Mouse (Mus musculus) liver, postnatal 0 days (tissue): ENCODE results near the gene Ms4a18. TPM values are rescaled to one million over a fixed set of nuclear protein-coding genes. Genes with fewer than 3 reads are reported as not detected.

ENCODE experiments used
- ATAC-seq: fragments of 200-750 bp; cut with Nextera tagmentation; 2 replicates; pipeline ENCODE4 v1.8.0; 2017; ENCODE audit warnings: mild to moderate bottlenecking, moderate library complexity
- DNase-seq: peaks from one replicate; pipeline ENCODE4 v3.0.0-alpha.2; 2016
- H3K27ac ChIP-seq: fragments of 300-500 bp; sonication (generic); 2 replicates; pipeline ENCODE4 v1.5.1; 2014; ENCODE audit warnings: antibody characterized with exemption, moderate library complexity, mild to moderate bottlenecking, low read depth
- H3K27me3 ChIP-seq: fragments of 300-500 bp; sonication (generic); 2 replicates; pipeline ENCODE4 v1.6.1; 2014; ENCODE audit warnings: low read length, control low read depth, mixed read lengths; ENCODE audit not compliant: insufficient read depth
- H3K36me3 ChIP-seq: fragments of 300-500 bp; sonication (generic); replicated peaks from 2 replicates; pipeline ENCODE4 v1.6.1; 2014; ENCODE audit warnings: mild to moderate bottlenecking, control low read depth, low read length, moderate library complexity, mixed read lengths; ENCODE audit not compliant: insufficient read depth
- H3K4me1 ChIP-seq: fragments of 300-500 bp; sonication (generic); 2 replicates; pipeline ENCODE4 v1.6.1; 2014; ENCODE audit warnings: antibody characterized with exemption, mild to moderate bottlenecking, control low read depth; ENCODE audit not compliant: insufficient read depth
- H3K4me2 ChIP-seq: fragments of 300-500 bp; sonication (generic); 2 replicates; pipeline ENCODE4 v1.6.1; 2014; ENCODE audit warnings: low read depth, mild to moderate bottlenecking, low read length, moderate library complexity, mixed read lengths
- H3K4me3 ChIP-seq: fragments of 300-500 bp; sonication (generic); 2 replicates; pipeline ENCODE4 v1.5.1; 2014; ENCODE audit warnings: low read depth, low read length
- H3K9ac ChIP-seq: fragments of 300-500 bp; sonication (generic); replicated peaks from 2 replicates; pipeline ENCODE4 v1.6.1; 2014; ENCODE audit warnings: mild to moderate bottlenecking, moderate library complexity
- H3K9me3 ChIP-seq: fragments of 300-500 bp; sonication (generic); 2 replicates; pipeline ENCODE4 v1.6.1; 2016; ENCODE audit warnings: mild to moderate bottlenecking, control low read depth, low read length, mixed read lengths
- CTCF ChIP-seq: sonication (generic); IDR thresholded peaks from 2 replicates; pipeline ENCODE4 v1.5.1; 2016; ENCODE audit warnings: antibody characterized with exemption, low read depth
- EP300 ChIP-seq: IDR thresholded peaks from 2 replicates; pipeline ENCODE4 v1.6.1; 2016; ENCODE audit warnings: antibody characterized with exemption, low read depth, mild to moderate bottlenecking
- WGBS: fragments of 180-500 bp; shearing (Covaris S2); extraction: QIAGEN DNeasy Blood & Tissue Kit; methylation state at CpG from one replicate; pipeline ENCODE4 v1.1.7; 2014; ENCODE audit not compliant: insufficient replicate concordance; 5-methylcytosine and 5-hydroxymethylcytosine counted together
- polyA plus RNA-seq: library from polyadenylated mRNA; unstranded; fragments of >200 nt; fragmentation: Nextera tagmentation; extraction: Ambion mirVana; gene quantifications from 2 replicates; pipeline ENCODE4 v1.2.1, GENCODE M21; 2015

Gene Ms4a18
- polyA plus RNA-seq, 1 experiment from 2014 or later = not detected

DNA sequence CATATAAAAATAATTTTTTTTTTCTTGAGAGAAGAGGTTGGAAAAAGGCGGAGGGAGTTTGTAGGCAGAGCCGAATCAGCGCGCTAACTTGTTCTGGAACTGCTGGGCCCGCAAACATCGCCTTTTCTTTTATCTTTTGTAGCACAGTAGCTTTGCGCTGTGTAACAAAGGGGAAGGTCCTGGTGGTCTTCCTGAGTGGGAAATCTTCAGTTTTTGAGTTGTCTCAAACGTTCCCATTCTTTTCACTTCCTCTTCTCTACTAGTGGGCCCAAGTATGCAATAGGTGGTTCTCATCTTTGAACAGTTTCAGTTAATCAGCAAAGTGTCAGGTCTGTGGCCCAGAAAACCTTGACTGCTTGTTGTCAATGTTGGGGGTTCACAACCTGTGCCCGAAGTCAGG, 68.3 kb downstream of the Ms4a18 start:
- DNase-seq (no peak), ATAC-seq (no peak; the same call in 1 of the 2 replicates)
- Histone ChIP-seq H3K27me3 (peaks cover 3% of the 10 kb centered on the region; the same call in 1 of the 2 replicates), H3K27ac (peak overlapping the region; percentile 55; the same call in 1 of the 2 replicates), H3K36me3 (peaks cover 7% of the 10 kb centered on the region), H3K4me1 (peaks cover 24% of the 10 kb centered on the region), H3K9me3 (no peaks in the 10 kb centered on the region), H3K4me2 (peak overlapping the region; percentile 93), H3K9ac (peak overlapping the region; percentile 53), H3K4me3 (peak overlapping the region; percentile 75)
- TF ChIP-seq EP300 = no peak
- TF ChIP-seq CTCF = no peak
- WGBS = 31% methylated on average over 9 of the region's 9 CpGs

DNA sequence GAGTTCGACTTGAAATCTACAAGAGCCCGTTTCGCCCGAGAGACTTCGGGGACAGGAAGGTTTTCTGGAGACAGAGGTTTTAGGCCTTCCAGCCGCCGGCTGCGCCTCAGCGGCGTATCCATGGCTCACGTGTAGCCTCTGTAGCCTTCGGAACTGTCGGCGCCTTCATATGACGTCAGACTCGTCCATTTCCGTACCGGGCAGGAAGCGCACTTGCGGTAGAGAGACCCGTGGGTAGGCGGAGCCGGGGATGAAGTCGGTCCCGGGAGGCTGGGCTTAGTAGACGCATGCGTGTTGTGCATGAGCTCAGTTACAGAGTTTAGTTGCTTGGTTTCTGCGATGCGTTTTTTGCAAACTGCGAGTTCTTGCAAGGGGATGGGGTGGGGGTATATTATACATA, 68.7 kb downstream of the Ms4a18 start, which contains the start of gene Ccdc86:
Ccdc86 (minus strand) TSS at position 155 of the 400 bp plus-strand sequence.
- peak within 1 kb of the TSS; percentile 90 for H3K9ac ChIP-seq
- ATAC-seq (peak; percentile 98), DNase-seq (peak; percentile 98)
- peak within 1 kb of the TSS; percentile 93 for H3K4me2 ChIP-seq
- H3K27me3 ChIP-seq = peaks cover 3% of the 10 kb centered on the region; the same call in 1 of the 2 replicates
- peaks cover 10% of the 10 kb centered on the region for H3K36me3 ChIP-seq
- WGBS = under 1% methylated on average over 30 of the region's 30 CpGs
- H3K9me3 ChIP-seq = no peaks in the 10 kb centered on the region
- H3K4me3 ChIP-seq = peak within 1 kb of the TSS; percentile 75
- peak within 1 kb of the TSS; percentile 73 for H3K27ac ChIP-seq
- H3K4me1 ChIP-seq = peaks cover 24% of the 10 kb centered on the region
- TF ChIP-seq CTCF (no peak), EP300 (no peak; the same call in 1 of the 2 replicates)

DNA sequence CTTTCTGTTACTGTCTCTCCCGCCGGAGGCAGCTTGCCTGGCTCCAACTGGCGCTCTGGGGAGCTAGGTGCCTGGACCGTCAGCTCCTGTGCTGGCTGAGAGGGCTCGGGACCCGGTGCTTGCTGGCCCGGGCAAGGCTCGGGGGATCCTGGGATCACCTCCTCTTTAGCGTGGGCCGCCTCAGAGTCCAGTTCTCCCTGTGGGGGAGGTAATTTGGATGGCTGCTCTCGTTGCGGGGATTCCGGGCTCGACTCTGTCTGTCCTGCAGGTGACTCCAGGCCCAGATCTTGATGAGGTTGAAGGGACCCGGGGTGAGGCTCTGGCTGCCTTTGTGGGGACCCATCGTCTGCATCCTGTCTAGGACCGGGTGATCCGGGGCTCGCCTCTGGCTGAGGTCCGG, 69.4 kb downstream of the Ms4a18 start:
- Histone ChIP-seq H3K27me3 (peaks cover 3% of the 10 kb centered on the region; the same call in 1 of the 2 replicates), H3K4me3 (peak overlapping the region; percentile 75), H3K36me3 (peaks cover 17% of the 10 kb centered on the region), H3K9me3 (no peaks in the 10 kb centered on the region), H3K9ac (peak overlapping the region; percentile 90), H3K27ac (peak overlapping the region; percentile 73), H3K4me1 (peaks cover 24% of the 10 kb centered on the region), H3K4me2 (peak overlapping the region; percentile 93)
- 0% methylated on average over 20 of the region's 20 CpGs for WGBS
- no peak for TF ChIP-seq EP300
- no peak for TF ChIP-seq CTCF
- DNase-seq (peak; percentile 43), ATAC-seq (no peak; the same call in none of the 2 replicates)

DNA sequence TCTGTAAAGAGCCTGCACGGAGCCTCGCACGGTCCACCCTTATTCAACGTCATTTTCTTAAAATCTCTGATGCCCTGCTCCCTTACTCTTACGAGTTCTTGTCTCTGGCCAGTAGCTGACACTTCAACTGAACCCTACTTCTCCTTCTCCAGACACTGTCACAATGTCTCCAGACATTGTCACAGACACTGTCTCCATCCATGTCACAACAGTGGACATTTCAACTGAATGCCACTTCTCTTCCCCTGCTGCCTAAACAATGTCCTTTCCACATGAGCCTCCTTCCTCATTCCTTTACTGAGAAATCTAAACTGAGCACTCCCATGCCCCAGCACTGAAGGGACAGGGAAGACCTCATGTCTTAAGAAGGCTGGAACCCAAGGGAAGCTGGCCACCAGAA, 70.6 kb downstream of the Ms4a18 start:
- Histone ChIP-seq H3K4me1 (peaks cover 24% of the 10 kb centered on the region), H3K4me3 (peak overlapping the region; percentile 75), H3K9me3 (no peaks in the 10 kb centered on the region), H3K27me3 (no peaks in the 10 kb centered on the region), H3K4me2 (peak overlapping the region; percentile 93), H3K9ac (peak overlapping the region; percentile 90), H3K36me3 (peaks cover 29% of the 10 kb centered on the region), H3K27ac (peak overlapping the region; percentile 73)
- no peak for TF ChIP-seq CTCF
- 76% methylated on average over 5 of the region's 5 CpGs for WGBS
- ATAC-seq = no peak
- DNase-seq = no peak

Other genes with a start within 250 kb of the Ms4a18 start
- 0.11 TPM in 1 of 2 replicates, not detected in the other for gene Cd6, start 188.0 kb downstream of the Ms4a18 start, polyA plus RNA-seq
- 4.2 and 4.4 TPM in 2 replicates for gene Slc15a3, start 178.3 kb downstream of the Ms4a18 start, polyA plus RNA-seq
- 2.0 and 2.1 TPM in 2 replicates for gene Tmem132a, start 148.1 kb downstream of the Ms4a18 start, polyA plus RNA-seq
- 12.8 and 13.2 TPM in 2 replicates for gene Tmem109, start 136.0 kb downstream of the Ms4a18 start, polyA plus RNA-seq
- gene Prpf19, start 122.8 kb downstream of the Ms4a18 start, polyA plus RNA-seq = 10.2 and 12.7 TPM in 2 replicates
- gene Zp1, start 97.4 kb downstream of the Ms4a18 start, polyA plus RNA-seq = not detected in 2 replicates
- not detected in 2 replicates for gene Ptgdr2, start 80.9 kb downstream of the Ms4a18 start, polyA plus RNA-seq
- gene Ccdc86, start 68.8 kb downstream of the Ms4a18 start, polyA plus RNA-seq = 11.6 and 12.4 TPM in 2 replicates
- gene Ms4a10, start 43.4 kb downstream of the Ms4a18 start, polyA plus RNA-seq = not detected in 2 replicates
- gene Ms4a15, start 24.8 kb downstream of the Ms4a18 start, polyA plus RNA-seq = not detected in 2 replicates
- gene Ms4a8a, start 63.1 kb upstream of the Ms4a18 start, polyA plus RNA-seq = 0.13 and 0.26 TPM in 2 replicates
- gene 1700017D01Rik, start 112.8 kb upstream of the Ms4a18 start, polyA plus RNA-seq = not detected in 2 replicates
- gene 1700025F22Rik, start 147.3 kb upstream of the Ms4a18 start, polyA plus RNA-seq = not detected in 2 replicates
- not detected in 2 replicates for gene Ms4a13, start 178.7 kb upstream of the Ms4a18 start, polyA plus RNA-seq
- gene Ms4a12, start 214.4 kb upstream of the Ms4a18 start, polyA plus RNA-seq = not detected in 2 replicates
- gene Ms4a1, start 248.2 kb upstream of the Ms4a18 start, polyA plus RNA-seq = 3.3 and 3.8 TPM in 2 replicates